In genomic region chr3:68477478-68477877, GRCm38 (mm10) we compare ENCODE assay signal across 15 mouse cellular contexts.
A peak's percentile ranks its signal among the peaks of the same experiment; 100 is the strongest.
DNase-seq lines count a peak whose midpoint lies in the region; ATAC-seq and TF ChIP-seq lines count a peak whose summit lies in the region.
"Had no signal": no experiment of that assay in that cellular context is flagged by ENCODE, and none has a peak within 500 bp of the region (broad histone marks: within the 10 kb centered on the region; RNA-seq: fewer than 3 reads in every experiment).

No protein-coding gene starts in this region.

- no peak for TF ChIP-seq EP300 in lung, postnatal 0 days (IDR thresholded peaks at IDR 0.05)

- no peak overlapping the region for H3K4me3 ChIP-seq in forebrain, embryonic 10.5 days
- H3K4me3 ChIP-seq in forebrain, embryonic 12.5 days (replicated peaks) = no peak overlapping the region
- H3K4me3 ChIP-seq in lung, postnatal 0 days (ENCODE audit: low read depth, low read length) = no peak overlapping the region
- no peak overlapping the region for H3K4me3 ChIP-seq in stomach, embryonic 15.5 days (replicated peaks)
- no peak overlapping the region for H3K4me3 ChIP-seq in forebrain, embryonic 13.5 days
- H3K4me3 ChIP-seq: heart, adult 2 months; intestine, embryonic 15.5 days; liver, embryonic 13.5 days; neural tube, embryonic 13.5 days had no signal

- H3K4me1 ChIP-seq in forebrain, embryonic 10.5 days = peaks cover 12% of the 10 kb centered on the region
- H3K4me1 ChIP-seq in forebrain, embryonic 12.5 days = no peaks in the 10 kb centered on the region
- no peaks in the 10 kb centered on the region for H3K4me1 ChIP-seq in lung, postnatal 0 days (ENCODE audit: insufficient read depth, low read depth, low read length)
- no peaks in the 10 kb centered on the region for H3K4me1 ChIP-seq in stomach, embryonic 15.5 days
- H3K4me1 ChIP-seq in forebrain, embryonic 13.5 days = no peaks in the 10 kb centered on the region
- H3K4me1 ChIP-seq: intestine, embryonic 15.5 days; liver, embryonic 13.5 days; neural tube, embryonic 13.5 days had no signal

- 57% methylated on average over 2 of the region's 2 CpGs for WGBS in forebrain, embryonic 10.5 days
- WGBS in forebrain, embryonic 12.5 days = 39% methylated on average over 2 of the region's 2 CpGs
- WGBS in lung, postnatal 0 days = 55% methylated on average over 2 of the region's 2 CpGs
- WGBS in stomach, embryonic 15.5 days = 52% methylated on average over 2 of the region's 2 CpGs
- WGBS in forebrain, embryonic 13.5 days = 48% methylated on average over 2 of the region's 2 CpGs

- H3K9ac ChIP-seq in forebrain, embryonic 12.5 days = no peak overlapping the region
- no peak overlapping the region for H3K9ac ChIP-seq in lung, postnatal 0 days (replicated peaks; ENCODE audit: low read depth)
- H3K9ac ChIP-seq in stomach, embryonic 15.5 days = no peak overlapping the region
- H3K9ac ChIP-seq in forebrain, embryonic 13.5 days = no peak overlapping the region
- H3K9ac ChIP-seq: intestine, embryonic 15.5 days; liver, embryonic 13.5 days; neural tube, embryonic 13.5 days had no signal

- no peaks in the 10 kb centered on the region for H3K27me3 ChIP-seq in forebrain, embryonic 10.5 days (ENCODE audit: poor library complexity, severe bottlenecking)
- 0 out of 2 replicates have a peak, but pooled peaks cover 5% of the 10 kb centered on the region for H3K27me3 ChIP-seq in forebrain, embryonic 12.5 days
- no peaks in the 10 kb centered on the region for H3K27me3 ChIP-seq in lung, postnatal 0 days (replicated peaks; ENCODE audit: insufficient read depth, low read length)
- H3K27me3 ChIP-seq in stomach, embryonic 15.5 days (replicated peaks) = no peaks in the 10 kb centered on the region
- H3K27me3 ChIP-seq in forebrain, embryonic 13.5 days = no peaks in the 10 kb centered on the region
- H3K27me3 ChIP-seq: intestine, embryonic 15.5 days; liver, embryonic 13.5 days; neural tube, embryonic 13.5 days had no signal

- TF ChIP-seq CTCF in lung, postnatal 0 days (IDR thresholded peaks at IDR 0.05) = no peak

- no peak overlapping the region for H3K4me2 ChIP-seq in forebrain, embryonic 12.5 days
- no peak overlapping the region for H3K4me2 ChIP-seq in lung, postnatal 0 days (replicated peaks; ENCODE audit: low read depth, low read length)
- no peak overlapping the region for H3K4me2 ChIP-seq in stomach, embryonic 15.5 days
- H3K4me2 ChIP-seq in forebrain, embryonic 13.5 days = no peak overlapping the region
- H3K4me2 ChIP-seq: intestine, embryonic 15.5 days; liver, embryonic 13.5 days; neural tube, embryonic 13.5 days had no signal

- no peaks in the 10 kb centered on the region for H3K9me3 ChIP-seq in forebrain, embryonic 10.5 days
- no peaks in the 10 kb centered on the region for H3K9me3 ChIP-seq in forebrain, embryonic 12.5 days
- H3K9me3 ChIP-seq in lung, postnatal 0 days (ENCODE audit: low read length) = no peaks in the 10 kb centered on the region
- no peaks in the 10 kb centered on the region for H3K9me3 ChIP-seq in stomach, embryonic 15.5 days
- no peaks in the 10 kb centered on the region for H3K9me3 ChIP-seq in forebrain, embryonic 13.5 days (replicated peaks)
- H3K9me3 ChIP-seq: intestine, embryonic 15.5 days; liver, embryonic 13.5 days; neural tube, embryonic 13.5 days had no signal

- no peaks in the 10 kb centered on the region for H3K36me3 ChIP-seq in forebrain, embryonic 10.5 days (replicated peaks)
- H3K36me3 ChIP-seq in forebrain, embryonic 12.5 days (replicated peaks) = no peaks in the 10 kb centered on the region
- H3K36me3 ChIP-seq in lung, postnatal 0 days (ENCODE audit: insufficient read depth, low read length) = no peaks in the 10 kb centered on the region
- H3K36me3 ChIP-seq in stomach, embryonic 15.5 days = no peaks in the 10 kb centered on the region
- H3K36me3 ChIP-seq in forebrain, embryonic 13.5 days (ENCODE audit: poor library complexity, severe bottlenecking) = no peaks in the 10 kb centered on the region
- H3K36me3 ChIP-seq: intestine, embryonic 15.5 days; liver, embryonic 13.5 days; neural tube, embryonic 13.5 days had no signal

- H3K27ac ChIP-seq in forebrain, embryonic 10.5 days = peak overlapping the region; percentile 60; the same call in 1 of the 2 replicates
- no peak overlapping the region for H3K27ac ChIP-seq in forebrain, embryonic 12.5 days
- H3K27ac ChIP-seq in lung, postnatal 0 days (ENCODE audit: low read length) = no peak overlapping the region
- H3K27ac ChIP-seq in stomach, embryonic 15.5 days = peak overlapping the region; percentile 12; the same call in 1 of the 2 replicates
- H3K27ac ChIP-seq in forebrain, embryonic 13.5 days = no peak overlapping the region
- H3K27ac ChIP-seq: heart, adult 2 months; intestine, embryonic 15.5 days; liver, embryonic 13.5 days; neural tube, embryonic 13.5 days had no signal

- DNase-seq in forebrain, embryonic 10.5 days (ENCODE audit: extremely low spot score, low spot score) = no peak
- DNase-seq in lung, postnatal 0 days (ENCODE audit: low spot score) = peak; percentile 16
- DNase-seq in lung, postnatal 10 days = no peak
- peak; percentile 60 for DNase-seq in kidney, adult 9 months
- DNase-seq: cerebellum, adult 2 months; heart, adult 2 months; heart, postnatal 36 days; liver, embryonic 13.5 days; retina, postnatal 1 day had no signal

- ATAC-seq in forebrain, embryonic 12.5 days (ENCODE audit: low FRiP score) = no peak
- no peak for ATAC-seq in lung, postnatal 0 days
- no peak for ATAC-seq in stomach, embryonic 15.5 days (ENCODE audit: insufficient read depth, low FRiP score, low read depth)
- ATAC-seq in forebrain, embryonic 13.5 days = no peak
- ATAC-seq in cerebellum, adult (ENCODE audit: insufficient number of reproducible peaks, low FRiP score, low TSS enrichment) = no peak
- ATAC-seq: intestine, embryonic 15.5 days had no signal

Comparison
In these comparisons a context has a peak if more than half of its experiments do, and no peak if none do; other contexts are left out.
1. DNase-seq: peak in lung, postnatal 0 days (single experiment) and kidney, adult 9 months (single experiment); none in forebrain, embryonic 10.5 days (single experiment) and lung, postnatal 10 days (single experiment).
2. H3K27ac ChIP-seq: peak in forebrain, embryonic 10.5 days (single experiment) and stomach, embryonic 15.5 days (single experiment); none in forebrain, embryonic 12.5 days (single experiment), lung, postnatal 0 days (single experiment) and forebrain, embryonic 13.5 days (single experiment).